Mouse (Mus musculus): ENCODE results near the gene Gpr153.

DNA sequence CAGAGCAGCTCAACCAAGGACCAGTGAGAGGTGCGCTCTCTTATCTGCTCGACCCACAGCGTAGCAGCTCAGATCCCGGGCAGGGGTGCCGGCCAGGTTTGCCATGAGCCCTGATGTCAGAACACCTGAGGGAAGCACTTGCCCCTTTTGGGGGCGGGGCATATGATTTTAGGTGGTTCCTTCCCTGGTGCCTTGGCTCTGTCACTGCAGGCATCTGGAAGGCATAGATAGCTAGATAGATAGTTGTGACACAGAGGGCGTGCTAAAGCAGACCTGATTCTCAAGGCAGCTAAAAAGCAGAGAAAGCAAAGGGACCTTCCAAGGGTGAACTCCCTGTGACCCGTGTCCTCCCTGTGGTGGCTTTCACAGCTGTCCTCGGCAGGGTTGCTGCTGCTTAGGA lies 10.9 kb upstream of the Gpr153 start:
- no peak for TF ChIP-seq POLR2A (IDR thresholded peaks at IDR 0.05; ENCODE audit: low read depth, low read length)
- no peak for TF ChIP-seq MXI1 (IDR thresholded peaks at IDR 0.05; ENCODE audit: low read depth, low read length)
- TF ChIP-seq EP300 (IDR thresholded peaks at IDR 0.05; ENCODE audit: low read length), result no peak
- no peak for TF ChIP-seq USF1 (IDR thresholded peaks at IDR 0.05; ENCODE audit: low read depth, low read length)

All from CH12.LX (cell line).